In the genomic region with DNA sequence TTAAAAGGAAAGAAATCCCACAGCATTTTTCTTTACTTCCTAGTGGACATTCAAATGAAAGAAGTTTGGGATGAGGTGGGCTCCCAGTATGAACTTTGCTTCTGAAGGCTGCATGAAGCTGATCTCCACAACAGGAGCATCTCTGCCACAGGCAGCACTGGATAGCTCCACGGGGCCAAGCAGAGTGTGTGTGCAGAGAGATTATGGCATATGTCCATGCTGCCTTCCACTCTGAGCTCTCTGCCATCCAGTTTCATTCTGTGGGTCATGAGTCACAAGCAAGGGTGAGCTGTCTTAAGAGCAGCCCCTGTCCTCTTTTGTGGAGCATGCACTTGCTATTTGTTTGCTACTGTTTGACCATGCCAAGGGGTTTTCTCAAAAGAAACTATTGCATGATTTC, we compare ENCODE assay signal across 13 mouse cellular contexts. TPM values are rescaled to one million over a fixed set of nuclear protein-coding genes. Genes with fewer than 3 reads are reported as not detected.
DNase-seq lines count a peak whose midpoint lies in the region; ATAC-seq and TF ChIP-seq lines count a peak whose summit lies in the region.
"Had no signal": no experiment of that assay in that cellular context is flagged by ENCODE, and none has a peak within 500 bp of the region (broad histone marks: within the 10 kb centered on the region; RNA-seq: fewer than 3 reads in every experiment).

No protein-coding gene starts in this region.

- 46% methylated on average over 1 of the region's 1 CpGs for WGBS in forebrain, embryonic 10.5 days
- 37% methylated on average over 1 of the region's 1 CpGs for WGBS in forebrain, postnatal 0 days
- WGBS in embryonic facial prominence, embryonic 13.5 days: 33% methylated on average over 1 of the region's 1 CpGs
- 29% methylated on average over 1 of the region's 1 CpGs for WGBS in limb, embryonic 12.5 days

- H3K4me3 ChIP-seq in forebrain, embryonic 10.5 days: peak overlapping the region; percentile 57; the same call in 1 of the 2 replicates
- no peak overlapping the region for H3K4me3 ChIP-seq in forebrain, postnatal 0 days (ENCODE audit: low read depth, low read length)
- no peak overlapping the region for H3K4me3 ChIP-seq in embryonic facial prominence, embryonic 13.5 days
- no peak overlapping the region for H3K4me3 ChIP-seq in limb, embryonic 12.5 days (replicated peaks)
- H3K4me3 ChIP-seq: hindbrain, embryonic 13.5 days; liver, embryonic 13.5 days; lung, embryonic 15.5 days had no signal

- peak overlapping the region; percentile 85; the same call in 1 of the 2 replicates for H3K27ac ChIP-seq in forebrain, embryonic 10.5 days
- H3K27ac ChIP-seq in forebrain, postnatal 0 days (ENCODE audit: low read depth, low read length): no peak overlapping the region
- H3K27ac ChIP-seq in embryonic facial prominence, embryonic 13.5 days: peak overlapping the region; percentile 78
- peak overlapping the region; percentile 73 for H3K27ac ChIP-seq in limb, embryonic 12.5 days
- H3K27ac ChIP-seq: hindbrain, embryonic 13.5 days; liver, embryonic 13.5 days; lung, embryonic 15.5 days had no signal

- H3K4me2 ChIP-seq in forebrain, postnatal 0 days (ENCODE audit: low read depth): no peak overlapping the region; the same call in 1 of the 2 replicates
- H3K4me2 ChIP-seq in embryonic facial prominence, embryonic 13.5 days: no peak overlapping the region; the same call in 1 of the 2 replicates
- H3K4me2 ChIP-seq in limb, embryonic 12.5 days: peak overlapping the region; percentile 41; the same call in 1 of the 2 replicates
- H3K4me2 ChIP-seq: hindbrain, embryonic 13.5 days; liver, embryonic 13.5 days; lung, embryonic 15.5 days had no signal

- intact Hi-C loops in left cerebral cortex, postnatal 10 days (cut with DNase I): no loop called here

- H3K36me3 ChIP-seq in forebrain, embryonic 10.5 days (replicated peaks): peaks cover 11% of the 10 kb centered on the region
- H3K36me3 ChIP-seq in forebrain, postnatal 0 days (ENCODE audit: insufficient read depth): no peaks in the 10 kb centered on the region
- no peaks in the 10 kb centered on the region for H3K36me3 ChIP-seq in embryonic facial prominence, embryonic 13.5 days
- no peaks in the 10 kb centered on the region for H3K36me3 ChIP-seq in limb, embryonic 12.5 days
- H3K36me3 ChIP-seq: hindbrain, embryonic 13.5 days; liver, embryonic 13.5 days; lung, embryonic 15.5 days had no signal

- H3K4me1 ChIP-seq in forebrain, embryonic 10.5 days: peaks cover 86% of the 10 kb centered on the region
- 0 out of 2 replicates have a peak, but pooled peaks cover 4% of the 10 kb centered on the region for H3K4me1 ChIP-seq in forebrain, postnatal 0 days (ENCODE audit: insufficient read depth)
- H3K4me1 ChIP-seq in embryonic facial prominence, embryonic 13.5 days: peaks cover 49% of the 10 kb centered on the region
- peaks cover 49% of the 10 kb centered on the region for H3K4me1 ChIP-seq in limb, embryonic 12.5 days (replicated peaks)
- H3K4me1 ChIP-seq: liver, embryonic 13.5 days had no signal

- no peak for ATAC-seq in forebrain, postnatal 0 days
- no peak for ATAC-seq in embryonic facial prominence, embryonic 13.5 days (ENCODE audit: insufficient number of reproducible peaks, insufficient read depth, low FRiP score, low TSS enrichment, low read depth)
- no peak for ATAC-seq in limb, embryonic 12.5 days (ENCODE audit: insufficient number of reproducible peaks, insufficient read depth, low FRiP score, low TSS enrichment, low read depth)

- no peak for DNase-seq in forebrain, embryonic 10.5 days (ENCODE audit: extremely low spot score, low spot score)
- DNase-seq in forebrain, postnatal 0 days: no peak
- peak; percentile 30 for DNase-seq in 3134 (ENCODE audit: extremely low read depth, insufficient read length, low spot score)
- no peak for DNase-seq in cerebellum, postnatal 14 days
- DNase-seq in lung, postnatal 25 days (ENCODE audit: low spot score): no peak
- DNase-seq in left cerebral cortex, postnatal 10 days (ENCODE audit: extremely low spot score in 1 of 2, low spot score in 2 of 2): no peak
- DNase-seq: cerebellum, adult 2 months; gastrocnemius, postnatal 25 days; liver, embryonic 13.5 days had no signal

- H3K27me3 ChIP-seq in forebrain, embryonic 10.5 days (ENCODE audit: poor library complexity, severe bottlenecking): no peaks in the 10 kb centered on the region
- H3K27me3 ChIP-seq in forebrain, postnatal 0 days (ENCODE audit: insufficient read depth, low read length): no peaks in the 10 kb centered on the region
- H3K27me3 ChIP-seq in embryonic facial prominence, embryonic 13.5 days: no peaks in the 10 kb centered on the region
- H3K27me3 ChIP-seq in limb, embryonic 12.5 days: no peaks in the 10 kb centered on the region
- H3K27me3 ChIP-seq: hindbrain, embryonic 13.5 days; liver, embryonic 13.5 days; lung, embryonic 15.5 days had no signal

- no peaks in the 10 kb centered on the region for H3K9me3 ChIP-seq in forebrain, embryonic 10.5 days
- H3K9me3 ChIP-seq in forebrain, postnatal 0 days (ENCODE audit: low read length): no peaks in the 10 kb centered on the region
- no peaks in the 10 kb centered on the region for H3K9me3 ChIP-seq in embryonic facial prominence, embryonic 13.5 days
- H3K9me3 ChIP-seq in limb, embryonic 12.5 days: no peaks in the 10 kb centered on the region
- H3K9me3 ChIP-seq: hindbrain, embryonic 13.5 days; liver, embryonic 13.5 days; lung, embryonic 15.5 days had no signal

- H3K9ac ChIP-seq in forebrain, postnatal 0 days: no peak overlapping the region
- no peak overlapping the region for H3K9ac ChIP-seq in embryonic facial prominence, embryonic 13.5 days
- no peak overlapping the region for H3K9ac ChIP-seq in limb, embryonic 12.5 days (replicated peaks)
- H3K9ac ChIP-seq: hindbrain, embryonic 13.5 days; liver, embryonic 13.5 days; lung, embryonic 15.5 days had no signal

- no peak for TF ChIP-seq CTCF in forebrain, postnatal 0 days (IDR thresholded peaks at IDR 0.05; ENCODE audit: low read depth)

RNA-seq across cellular contexts. Expression of gene Lix1, which starts 3.1 kb away (rescaled TPM):
- polyA plus RNA-seq in forebrain, embryonic 10.5 days (2016; fragmentation: Nextera tagmentation; extraction: Ambion mirVana): 104 and 105 TPM in 2 replicates
- 27.5 and 45.4 TPM in 2 replicates for total RNA-seq in forebrain, postnatal 0 days (2014; rRNA removed)
- 25.1 and 33.0 TPM in 2 replicates for polyA plus RNA-seq in forebrain, postnatal 0 days (2015; fragmentation: Nextera tagmentation; extraction: Ambion mirVana)
- polyA plus RNA-seq in embryonic facial prominence, embryonic 13.5 days (2015; fragmentation: Nextera tagmentation; extraction: Ambion mirVana): 22.5 and 46.4 TPM in 2 replicates
- polyA plus RNA-seq in limb, embryonic 12.5 days (2016; fragmentation: Nextera tagmentation; extraction: Ambion mirVana): 35.1 and 38.9 TPM in 2 replicates
- 10 to 100 TPM; 62.9 to 65.4 TPM for total RNA-seq in left cerebral cortex, postnatal 10 days (2021)

RNA-seq across cellular contexts. Expression of gene Riok2, which starts 31.5 kb away (rescaled TPM):
- 33.2 and 33.4 TPM in 2 replicates for polyA plus RNA-seq in forebrain, embryonic 10.5 days (2016; fragmentation: Nextera tagmentation; extraction: Ambion mirVana)
- total RNA-seq in forebrain, postnatal 0 days (2014; rRNA removed): 30.6 and 31.0 TPM in 2 replicates
- polyA plus RNA-seq in forebrain, postnatal 0 days (2015; fragmentation: Nextera tagmentation; extraction: Ambion mirVana): 14.6 and 16.2 TPM in 2 replicates
- polyA plus RNA-seq in embryonic facial prominence, embryonic 13.5 days (2015; fragmentation: Nextera tagmentation; extraction: Ambion mirVana): 31.4 and 33.9 TPM in 2 replicates
- polyA plus RNA-seq in limb, embryonic 12.5 days (2016; fragmentation: Nextera tagmentation; extraction: Ambion mirVana): 34.2 TPM in 2 replicates
- total RNA-seq in left cerebral cortex, postnatal 10 days (2021): 10 to 100 TPM; 16.4 to 17.0 TPM
